Mouse (Mus musculus): ENCODE results near the gene Bad. TPM values are rescaled to one million over a fixed set of nuclear protein-coding genes. Genes with fewer than 3 reads are reported as not detected.
"Not testable (repeated sequence)": the region's sequence is repeated elsewhere in the genome, so short reads cannot be mapped to it uniquely, and the experiment has no call there.

Bad gene
- total RNA-seq, 2 experiments from 2014 or later, result 37.8 to 44.4 TPM

DNA sequence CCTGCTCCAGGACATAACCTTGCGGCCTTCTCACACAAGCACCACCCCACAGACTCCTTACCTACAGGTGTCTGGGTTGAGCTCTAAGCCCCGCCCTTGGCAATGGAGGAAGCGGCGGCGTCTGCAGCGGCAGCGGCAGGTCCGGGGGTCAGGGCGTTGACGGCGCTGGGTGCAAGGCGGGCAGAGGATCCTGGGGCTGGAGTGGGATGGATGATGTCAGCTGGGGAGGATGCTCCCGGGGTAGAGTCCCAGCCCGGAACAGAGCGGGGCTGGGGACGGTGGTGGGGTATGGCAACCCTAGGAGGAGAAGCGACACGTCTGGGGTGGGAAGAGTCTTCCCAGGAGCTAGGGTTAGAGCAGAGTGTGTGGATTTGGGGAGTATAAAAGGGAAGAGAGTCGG lies 43.6 kb downstream of the Bad start:
- DNase-seq (ENCODE audit: low spot score in 2 of 2), result no peak

DNA sequence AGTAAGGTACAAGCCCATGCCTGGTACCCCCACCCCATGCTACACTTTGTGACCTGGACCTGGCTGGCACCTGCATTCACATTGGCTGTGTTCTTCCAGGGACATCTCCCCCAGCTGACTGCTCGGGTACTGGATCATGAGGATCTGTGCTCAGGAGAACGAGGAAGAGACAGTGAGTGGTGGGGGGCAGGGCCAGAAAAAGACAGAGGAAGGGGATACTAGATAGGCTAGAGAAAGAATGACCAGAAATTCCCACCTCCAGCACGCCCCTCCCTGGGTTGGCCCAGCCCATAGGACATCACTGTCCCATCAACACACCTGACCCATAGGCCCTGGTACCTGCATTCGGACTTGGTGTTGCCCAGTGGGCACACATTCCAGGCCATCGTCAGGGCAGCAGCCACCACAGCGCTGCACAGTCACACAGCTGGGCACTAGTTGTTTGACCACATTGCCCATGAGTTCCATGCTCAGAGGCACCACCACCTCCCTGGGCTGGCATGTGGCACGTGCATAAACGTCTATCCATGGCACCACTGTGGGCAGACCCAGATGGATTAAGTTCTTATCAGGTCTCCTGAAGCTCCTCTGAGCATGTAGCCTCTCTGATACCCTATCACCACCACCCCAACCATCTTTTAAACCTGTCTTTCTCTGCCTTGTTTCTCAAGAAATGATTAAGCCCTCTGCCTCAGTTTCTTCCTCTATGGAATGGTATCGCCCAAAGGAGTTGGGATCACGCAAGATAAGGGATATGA lies 44.5 kb downstream of the Bad start:
- no peak for DNase-seq (ENCODE audit: low spot score in 2 of 2)

DNA sequence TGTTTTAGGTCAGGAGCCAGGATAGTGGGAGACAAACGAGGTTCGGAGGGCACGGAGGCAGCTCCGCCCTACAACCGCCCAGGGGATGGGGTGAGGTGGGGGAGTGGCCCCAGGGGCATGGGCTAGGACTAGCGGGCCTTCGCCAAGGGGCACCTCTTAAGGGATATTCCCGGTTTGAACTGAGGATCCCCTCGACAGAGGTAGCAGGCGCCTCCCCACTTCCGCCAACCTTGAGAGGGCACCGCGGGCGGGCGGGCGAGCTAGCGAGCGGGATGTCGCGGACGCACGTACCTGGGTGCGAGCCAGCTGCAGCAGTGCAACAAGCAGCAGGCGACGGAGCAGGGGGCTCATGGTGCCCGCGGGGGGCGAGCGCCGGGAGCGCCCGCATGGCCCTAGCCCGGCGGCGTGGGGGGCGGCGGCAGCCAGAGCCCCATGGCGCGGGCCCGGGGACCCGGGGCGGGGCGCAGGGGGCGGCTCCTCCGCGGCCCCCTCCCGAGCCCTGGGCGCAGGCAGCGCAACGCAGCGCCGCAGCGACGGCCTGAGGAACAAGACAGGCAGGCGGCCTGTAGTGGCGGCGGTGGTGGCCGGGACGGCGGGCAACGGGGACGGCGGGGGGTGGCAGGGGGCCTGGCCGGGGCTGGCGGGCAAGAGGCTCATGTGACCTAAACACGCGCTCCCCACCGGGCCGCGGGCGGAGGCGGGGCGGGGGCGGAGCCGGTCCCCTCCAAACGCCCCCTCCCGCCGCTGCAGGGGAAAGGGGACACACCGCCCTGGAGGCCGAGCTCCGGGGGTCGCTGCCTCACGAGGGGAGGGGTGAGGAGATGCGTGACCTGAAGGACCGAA lies 45.6 kb downstream of the Bad start, which contains the start of gene Vegfb:
TSS of gene Vegfb (minus strand) at position 591 of the 843 bp plus-strand sequence.
- no peak for DNase-seq (ENCODE audit: low spot score in 2 of 2)

DNA sequence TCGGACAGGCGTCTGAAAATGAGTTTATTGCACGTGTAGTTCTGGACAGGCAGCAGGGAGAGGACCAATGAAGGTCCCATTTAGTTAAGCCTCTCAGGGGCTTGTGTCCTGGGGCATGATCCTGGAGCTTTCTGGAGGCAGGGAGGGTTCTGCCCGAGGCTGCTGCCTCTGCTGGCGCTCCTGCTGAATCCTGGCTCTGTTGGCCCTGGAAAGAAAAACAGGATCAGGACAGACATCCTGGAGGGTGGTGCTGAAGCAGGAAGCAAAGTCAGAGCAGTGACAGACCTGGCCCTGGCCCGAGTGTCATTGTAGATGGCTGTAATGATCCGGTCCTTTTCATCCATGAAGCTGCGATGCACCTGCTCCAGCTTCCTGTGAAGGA lies 46.2 kb downstream of the Bad start:
- no peak for DNase-seq (ENCODE audit: low spot score in 2 of 2)

DNA sequence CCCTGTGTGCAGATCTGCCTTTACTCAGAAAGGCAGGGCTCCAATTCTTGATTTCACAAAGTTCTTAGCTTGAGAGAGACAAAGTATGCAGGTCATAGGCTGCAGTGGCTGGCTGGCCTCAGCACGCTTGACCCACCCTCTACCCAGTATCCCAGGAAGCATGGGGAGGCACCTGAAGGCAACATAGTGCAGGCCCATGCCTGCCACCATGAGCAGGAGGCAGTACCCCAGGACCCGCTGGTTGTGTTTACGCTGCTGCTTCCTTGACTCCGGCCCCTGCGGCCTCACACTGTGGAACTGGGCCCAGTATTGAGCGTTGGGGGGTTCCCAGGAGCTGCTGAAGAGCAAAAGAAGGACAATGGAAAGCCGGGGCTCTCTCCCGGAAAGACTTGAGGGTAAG lies 47.6 kb downstream of the Bad start:
- DNase-seq (ENCODE audit: low spot score in 2 of 2), result no peak

DNA sequence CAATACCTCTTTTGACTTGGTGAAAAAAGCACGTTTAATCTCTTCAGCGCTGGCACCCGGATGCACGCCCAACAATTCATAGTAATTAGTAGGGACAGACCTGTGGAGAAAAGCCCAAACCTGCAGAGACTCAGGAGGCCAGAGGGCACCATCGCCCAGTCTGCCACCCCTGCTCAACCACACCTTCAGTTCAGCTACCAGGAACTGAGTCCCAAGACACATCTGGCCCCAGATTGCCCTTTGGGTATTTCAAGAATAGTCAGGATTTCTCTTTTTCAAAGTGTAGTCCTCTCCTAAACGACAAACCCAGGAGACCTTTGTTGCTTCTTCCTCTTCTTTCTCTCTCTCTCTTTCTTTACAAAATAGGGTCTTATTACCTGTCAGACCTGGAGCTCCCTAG lies 49.1 kb downstream of the Bad start:
- no peak for DNase-seq (ENCODE audit: low spot score in 2 of 2)

DNA sequence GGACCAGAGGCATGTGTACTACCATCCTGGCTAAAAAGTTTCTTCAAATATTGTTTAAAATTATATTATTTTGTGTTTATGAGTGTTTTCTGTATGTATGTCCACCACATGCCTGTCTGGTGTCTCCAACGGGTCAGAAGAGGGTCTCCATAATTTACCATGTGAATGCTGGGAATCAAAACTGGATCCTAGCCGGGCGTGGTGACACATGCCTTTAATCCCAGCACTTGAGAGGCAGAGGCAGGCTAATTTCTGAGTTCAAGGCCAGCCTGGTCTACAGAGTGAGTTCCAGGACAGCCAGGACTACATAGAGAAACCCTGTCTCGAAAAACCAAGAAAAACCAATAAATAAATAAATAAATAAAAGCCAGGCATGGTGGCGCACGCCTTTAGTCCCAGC lies 49.5 kb downstream of the Bad start:
- not testable (repeated sequence) for DNase-seq (ENCODE audit: low spot score in 2 of 2)

DNA sequence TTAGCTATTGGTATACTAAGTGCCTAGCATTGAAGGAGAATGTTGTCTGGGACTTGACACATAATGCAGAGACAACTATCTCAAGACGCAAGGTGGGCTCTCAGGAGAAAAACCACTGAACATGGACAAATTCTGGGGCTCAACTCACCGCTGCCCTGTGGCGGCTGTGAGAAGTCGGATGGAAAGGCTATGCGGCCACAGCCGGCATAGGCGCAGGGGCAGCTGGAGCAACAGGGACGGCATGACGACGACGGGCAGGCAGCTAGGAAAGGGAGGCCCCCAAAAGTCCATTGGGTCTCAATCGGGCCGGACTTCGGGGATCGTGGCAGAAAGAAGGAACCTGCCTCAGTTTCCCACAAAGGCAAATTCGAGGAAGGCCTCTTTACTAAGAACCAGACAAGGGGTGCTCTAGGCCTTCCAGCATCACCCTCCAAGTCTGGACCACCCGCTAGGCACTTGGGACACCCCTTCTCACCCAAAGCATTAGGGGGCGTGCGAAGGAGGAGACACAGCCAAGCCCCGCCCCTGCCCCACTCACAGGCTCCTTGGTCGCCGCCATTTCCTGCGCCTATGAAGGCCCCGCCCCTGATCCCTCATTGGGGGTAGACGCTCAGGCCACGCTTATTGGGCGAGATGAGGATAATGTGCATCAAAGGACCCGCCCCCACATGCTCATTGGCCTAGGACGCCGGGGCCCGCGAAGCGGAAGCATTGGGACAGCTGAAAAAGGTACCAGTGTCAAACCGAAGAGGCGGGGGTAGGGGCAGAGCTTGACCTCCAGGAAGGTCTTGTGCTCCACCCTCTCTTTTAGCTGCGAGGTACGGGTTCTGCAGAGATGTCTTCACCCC lies 50.6 kb downstream of the Bad start, which contains the start of gene Dnajc4:
TSS of gene Dnajc4 (minus strand) at position 562 of the 848 bp plus-strand sequence.
- DNase-seq (ENCODE audit: low spot score in 2 of 2), result peak; percentile 94 to 97

DNA sequence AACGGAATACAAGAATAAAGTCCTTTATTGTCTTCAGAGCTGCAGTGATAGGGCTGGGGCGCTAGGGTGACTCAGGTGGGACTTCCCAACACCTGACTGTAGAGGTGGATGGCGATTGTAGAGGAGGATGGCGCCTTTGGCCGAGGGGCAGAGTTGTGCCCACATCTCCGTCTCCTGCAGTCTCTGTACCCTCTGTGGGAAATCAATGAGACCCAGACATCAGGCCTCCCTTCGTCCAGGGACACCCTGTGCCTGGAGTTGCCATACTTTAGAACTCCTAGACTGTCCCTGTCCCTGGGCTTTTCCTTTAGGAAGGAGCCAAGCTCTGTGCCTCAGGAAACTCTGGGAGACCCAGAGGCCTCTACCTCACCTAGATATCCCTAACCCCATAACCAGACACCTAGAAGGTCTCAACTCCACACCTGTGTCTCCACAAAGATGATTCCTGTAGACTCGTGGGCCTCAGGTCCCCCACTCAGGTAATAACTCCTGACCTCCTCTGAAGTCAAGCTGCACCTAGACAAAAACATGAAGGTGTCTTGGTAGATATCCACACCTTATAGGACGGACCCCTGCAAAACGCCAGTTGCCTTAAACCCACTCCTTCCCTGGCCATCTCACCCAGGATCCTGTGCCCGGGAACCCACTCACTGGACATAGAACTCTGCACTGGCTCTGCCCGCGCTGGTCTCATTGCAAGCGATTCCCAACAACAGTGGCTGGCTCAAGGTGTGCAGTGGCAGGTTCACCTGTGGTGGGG lies 51.5 kb downstream of the Bad start:
- DNase-seq (ENCODE audit: low spot score in 2 of 2), result no peak

DNA sequence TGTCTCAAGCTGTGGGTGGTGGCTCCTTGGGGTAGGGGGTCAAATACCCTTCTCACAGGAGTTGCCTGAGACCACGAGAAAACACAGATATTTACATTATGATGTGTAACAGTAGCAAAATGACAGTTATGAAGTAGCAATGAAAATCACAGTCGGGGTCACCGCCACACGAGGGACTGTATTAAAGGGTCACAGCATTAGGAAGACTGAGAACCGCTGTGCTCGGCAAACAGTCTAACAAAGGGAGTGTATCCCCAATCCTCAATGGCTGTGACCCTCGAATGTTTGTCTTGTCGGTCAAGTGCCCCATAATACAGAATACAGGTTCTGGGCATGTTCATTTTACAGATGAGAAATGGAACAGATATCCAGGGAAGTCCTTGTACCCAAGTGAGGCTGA lies 52.3 kb downstream of the Bad start:
- no peak for DNase-seq (ENCODE audit: low spot score in 2 of 2)

DNA sequence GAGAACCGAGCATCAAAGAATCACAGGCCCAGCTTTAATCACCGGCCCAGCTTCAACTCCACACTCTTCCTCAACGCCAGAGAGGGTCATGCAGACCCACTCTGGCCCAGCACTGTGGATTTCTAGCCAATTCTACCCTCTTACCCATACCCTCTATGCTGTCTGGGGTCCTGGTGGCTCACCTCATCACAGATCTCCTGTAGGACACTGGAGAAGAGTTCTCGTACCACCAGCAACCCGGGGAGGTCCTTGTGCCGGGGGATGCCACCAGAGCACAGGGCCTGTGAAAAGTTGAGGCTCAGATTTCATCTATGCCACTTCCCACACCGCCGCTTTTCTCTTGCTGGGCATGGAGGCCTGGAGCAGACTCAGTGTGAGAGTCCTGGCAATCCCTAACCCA lies 52.8 kb downstream of the Bad start:
- DNase-seq (ENCODE audit: low spot score in 2 of 2), result no peak

DNA sequence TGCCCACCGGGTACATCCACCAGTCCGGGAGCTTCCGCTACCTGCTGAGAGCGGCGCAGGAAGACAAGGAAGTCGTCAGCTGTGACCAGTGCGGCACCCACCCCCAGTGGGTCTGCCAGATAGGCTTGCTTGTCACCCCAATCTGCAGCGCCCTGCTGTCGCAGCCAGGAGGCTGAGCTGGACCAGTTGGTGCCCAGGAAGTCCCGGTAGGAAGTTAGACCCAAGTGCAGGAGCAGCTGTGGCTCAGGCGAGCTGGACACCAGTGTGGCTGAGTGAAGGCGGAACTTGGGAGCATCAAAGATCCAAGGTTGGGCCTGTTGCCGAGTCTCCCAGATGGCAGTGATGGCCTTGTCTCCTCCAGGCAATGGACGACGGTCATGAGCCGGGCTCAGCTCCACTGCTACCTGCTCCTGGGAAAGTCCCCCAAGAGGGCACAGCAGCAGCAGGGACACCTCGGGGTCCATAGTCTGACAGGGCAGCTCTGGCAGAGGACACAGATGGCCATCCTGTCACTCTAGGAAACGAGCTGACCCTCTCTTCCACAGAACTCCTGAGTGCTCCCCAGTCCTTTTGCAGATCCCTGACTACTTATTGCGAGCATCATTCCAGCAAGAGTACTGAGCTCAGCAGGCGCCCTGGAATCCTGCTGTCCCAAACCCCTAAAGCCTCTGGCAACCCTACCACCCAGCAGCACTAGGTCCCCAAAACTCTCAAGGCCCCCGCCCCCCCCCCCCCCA lies 53.8 kb downstream of the Bad start:
- DNase-seq (ENCODE audit: low spot score in 2 of 2), result no peak

DNA sequence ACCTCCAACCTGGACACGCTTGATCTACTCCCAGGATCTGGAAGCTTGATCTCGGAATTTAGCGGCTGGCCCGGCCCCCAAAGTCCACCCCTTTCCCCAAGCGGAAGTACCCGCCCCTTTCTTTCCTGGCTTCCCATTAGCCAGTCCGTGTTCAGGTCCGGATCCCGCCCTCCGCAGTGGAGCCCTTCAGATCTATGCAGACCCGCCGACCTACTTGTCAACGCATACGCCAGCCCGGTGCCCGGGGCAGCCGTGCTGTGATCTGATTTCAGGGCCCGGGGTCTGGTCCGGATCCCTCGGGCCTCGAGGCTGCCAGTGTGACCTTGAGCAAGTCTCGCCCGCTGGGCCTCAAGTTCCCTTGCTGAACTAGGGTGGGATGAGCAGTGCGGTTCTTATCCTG lies 54.3 kb downstream of the Bad start, which contains the start of the genes Nudt22 and Trpt1:
TSS of gene Nudt22 (minus strand) at position 112 of the 400 bp plus-strand sequence.
TSS of gene Trpt1 (plus strand) at position 126 of the 400 bp plus-strand sequence.
- DNase-seq (ENCODE audit: low spot score in 2 of 2), result peak; percentile 82 to 88

DNA sequence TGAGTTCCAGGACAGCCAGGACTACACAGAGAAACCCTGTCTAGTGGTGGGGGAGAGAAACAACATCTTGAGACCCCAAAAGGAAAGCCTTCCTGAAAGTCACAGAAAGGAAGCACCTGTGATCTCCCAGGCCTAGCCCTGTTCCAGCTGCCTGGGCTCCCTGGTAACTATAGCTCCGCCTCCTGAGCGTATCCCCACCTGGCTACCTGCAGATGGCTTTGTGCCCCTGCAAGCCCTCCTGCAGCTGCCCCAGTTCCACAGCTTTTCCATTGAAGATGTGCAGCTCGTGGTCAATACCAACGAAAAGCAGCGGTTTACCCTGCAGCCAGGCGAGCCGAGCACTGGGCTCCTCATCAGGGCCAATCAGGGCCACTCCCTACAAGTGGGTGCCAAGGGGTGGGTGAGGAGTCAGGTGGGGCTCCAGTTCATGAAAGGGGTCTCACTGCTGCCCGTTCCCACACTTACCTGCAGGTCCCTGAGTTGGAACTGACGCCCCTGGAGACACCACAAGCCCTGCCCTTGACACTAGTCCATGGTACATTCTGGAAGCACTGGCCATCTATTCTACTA lies 56.1 kb downstream of the Bad start:
- no peak for DNase-seq (ENCODE audit: low spot score in 2 of 2)

DNA sequence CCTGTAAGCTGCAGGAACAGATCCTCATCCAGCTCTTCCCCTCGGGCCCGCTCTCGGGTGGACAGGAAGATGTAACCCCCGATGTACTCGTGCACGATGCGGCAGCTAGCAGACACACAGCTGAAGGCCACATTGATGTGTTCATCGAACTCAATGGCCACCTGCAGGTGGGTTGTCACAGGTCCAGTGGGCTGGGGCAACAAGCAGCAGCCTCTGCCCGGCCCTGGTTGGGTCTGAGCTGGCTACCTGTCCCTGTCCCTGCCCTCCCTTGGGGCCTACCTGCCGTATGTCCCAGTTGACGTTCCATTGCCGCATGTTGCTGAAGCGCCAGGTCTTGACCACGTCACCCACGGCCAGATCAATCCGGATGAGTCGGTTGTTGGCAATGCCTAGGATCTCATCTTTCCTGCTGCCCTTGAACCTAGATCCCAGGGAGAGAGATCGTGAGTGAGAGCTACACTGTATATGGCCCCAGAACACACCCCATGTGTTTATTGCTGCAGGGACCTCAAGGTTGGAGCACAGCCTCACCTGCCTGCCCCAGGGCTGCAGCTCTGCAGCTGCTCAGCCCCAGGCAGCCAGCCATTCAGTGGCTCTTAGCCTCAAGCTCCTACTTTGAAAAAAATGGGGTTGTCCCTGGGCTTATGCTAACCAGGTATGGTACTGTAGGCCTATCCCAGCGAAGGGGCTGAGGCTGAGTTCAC lies 57.9 kb downstream of the Bad start:
- no peak for DNase-seq (ENCODE audit: low spot score in 2 of 2)
